In genomic region chr1:64956479-64956961, GRCm38 (mm10) we compare ENCODE assay signal across 8 mouse cellular contexts. TPM values are rescaled to one million over a fixed set of nuclear protein-coding genes. Genes with fewer than 3 reads are reported as not detected.
A peak's percentile ranks its signal among the peaks of the same experiment; 100 is the strongest.
DNase-seq lines count a peak whose midpoint lies in the region; ATAC-seq and TF ChIP-seq lines count a peak whose summit lies in the region.

Gene Plekhm3 (minus strand): TSS chr1:64956824.

- peak; percentile 51; the same call in 1 of the 2 replicates for TF ChIP-seq EP300 in ES-Bruce4 (IDR thresholded peaks at IDR 0.05; ENCODE audit: insufficient read depth, low read depth, low read length)

- peak; percentile 85 to 91 for DNase-seq in heart, postnatal 10 days
- peak; percentile 87 to 92 for DNase-seq in kidney, postnatal 4 days
- DNase-seq in neural tube, embryonic 11.5 days (ENCODE audit: low spot score): peak; percentile 90

- H3K27me3 ChIP-seq in ES-Bruce4 (ENCODE audit: control insufficient read depth, insufficient read depth, low read length, poor library complexity, severe bottlenecking): no peaks in the 10 kb centered on the region
- H3K27me3 ChIP-seq in forebrain, embryonic 13.5 days: no peaks in the 10 kb centered on the region
- H3K27me3 ChIP-seq in liver, embryonic 15.5 days: no peaks in the 10 kb centered on the region
- H3K27me3 ChIP-seq in neural tube, embryonic 11.5 days (ENCODE audit: control insufficient read depth, insufficient read depth, low read length): no peaks in the 10 kb centered on the region
- no peaks in the 10 kb centered on the region for H3K27me3 ChIP-seq in stomach, embryonic 16.5 days (ENCODE audit: control insufficient read depth, insufficient read depth, low read length)

- peak within 1 kb of the TSS; percentile 50 for H3K4me3 ChIP-seq in ES-Bruce4 (ENCODE audit: low read depth, low read length)
- peak within 1 kb of the TSS; percentile 83 for H3K4me3 ChIP-seq in forebrain, embryonic 13.5 days
- H3K4me3 ChIP-seq in liver, embryonic 15.5 days (replicated peaks): peak within 1 kb of the TSS; percentile 79
- peak within 1 kb of the TSS; percentile 68 for H3K4me3 ChIP-seq in neural tube, embryonic 11.5 days (ENCODE audit: low read depth, low read length)
- H3K4me3 ChIP-seq in stomach, embryonic 16.5 days (replicated peaks; ENCODE audit: low read length): peak within 1 kb of the TSS; percentile 95

- ATAC-seq in cerebellum, adult (ENCODE audit: insufficient number of reproducible peaks, low FRiP score, low TSS enrichment): peak; percentile 97
- peak; percentile 95 for ATAC-seq in forebrain, embryonic 13.5 days
- ATAC-seq in liver, embryonic 15.5 days (ENCODE audit: insufficient read depth): peak; percentile 84
- peak; percentile 93 for ATAC-seq in neural tube, embryonic 11.5 days (ENCODE audit: insufficient read depth, low FRiP score, low TSS enrichment)
- ATAC-seq in stomach, embryonic 16.5 days (ENCODE audit: insufficient read depth, low FRiP score): peak; percentile 91

- no peak within 1 kb of the TSS for H3K27ac ChIP-seq in ES-Bruce4 (ENCODE audit: insufficient read depth, low read length)
- H3K27ac ChIP-seq in forebrain, embryonic 13.5 days: peak within 1 kb of the TSS; percentile 76
- 0 out of 2 replicates have a peak within 1 kb of the TSS, but pooled peaks have one; percentile 35 for H3K27ac ChIP-seq in liver, embryonic 15.5 days (replicated peaks)
- peak within 1 kb of the TSS; percentile 76 for H3K27ac ChIP-seq in neural tube, embryonic 11.5 days (ENCODE audit: low read depth, low read length)
- H3K27ac ChIP-seq in stomach, embryonic 16.5 days (ENCODE audit: low read length): no peak within 1 kb of the TSS; the same call in 1 of the 2 replicates

- WGBS in forebrain, embryonic 13.5 days: 1% methylated on average over 43 of the region's 43 CpGs
- 1% methylated on average over 43 of the region's 43 CpGs for WGBS in liver, embryonic 15.5 days (ENCODE audit: insufficient replicate concordance)
- WGBS in neural tube, embryonic 11.5 days: under 1% methylated on average over 40 of the region's 43 CpGs
- under 1% methylated on average over 43 of the region's 43 CpGs for WGBS in stomach, embryonic 16.5 days

- peak within 1 kb of the TSS; percentile 61 for H3K4me2 ChIP-seq in forebrain, embryonic 13.5 days
- peak within 1 kb of the TSS; percentile 76 for H3K4me2 ChIP-seq in liver, embryonic 15.5 days
- H3K4me2 ChIP-seq in neural tube, embryonic 11.5 days (ENCODE audit: low read depth): peak within 1 kb of the TSS; percentile 36
- H3K4me2 ChIP-seq in stomach, embryonic 16.5 days (ENCODE audit: low read depth, low read length): peak within 1 kb of the TSS; percentile 70

- H3K9ac ChIP-seq in ES-Bruce4 (ENCODE audit: low read depth, poor library complexity, severe bottlenecking): peak within 1 kb of the TSS; percentile 70
- H3K9ac ChIP-seq in forebrain, embryonic 13.5 days: peak within 1 kb of the TSS; percentile 91
- H3K9ac ChIP-seq in liver, embryonic 15.5 days: peak within 1 kb of the TSS; percentile 74
- peak within 1 kb of the TSS; percentile 88 for H3K9ac ChIP-seq in neural tube, embryonic 11.5 days (ENCODE audit: low read length)
- H3K9ac ChIP-seq in stomach, embryonic 16.5 days (ENCODE audit: low read length): peak within 1 kb of the TSS; percentile 80

- H3K36me3 ChIP-seq in ES-Bruce4 (ENCODE audit: control insufficient read depth, insufficient read depth, low read length, poor library complexity, severe bottlenecking): no peaks in the 10 kb centered on the region
- H3K36me3 ChIP-seq in forebrain, embryonic 13.5 days (ENCODE audit: poor library complexity, severe bottlenecking): no peaks in the 10 kb centered on the region
- H3K36me3 ChIP-seq in liver, embryonic 15.5 days (replicated peaks): no peaks in the 10 kb centered on the region
- no peaks in the 10 kb centered on the region for H3K36me3 ChIP-seq in neural tube, embryonic 11.5 days (ENCODE audit: control insufficient read depth, insufficient read depth, low read length)
- no peaks in the 10 kb centered on the region for H3K36me3 ChIP-seq in stomach, embryonic 16.5 days (ENCODE audit: control insufficient read depth, insufficient read depth, low read length)

- H3K9me3 ChIP-seq in ES-Bruce4 (replicated peaks; ENCODE audit: control insufficient read depth, insufficient read depth, low read length, poor library complexity, severe bottlenecking): peaks cover 12% of the 10 kb centered on the region
- no peaks in the 10 kb centered on the region for H3K9me3 ChIP-seq in forebrain, embryonic 13.5 days (replicated peaks)
- H3K9me3 ChIP-seq in liver, embryonic 15.5 days (replicated peaks): no peaks in the 10 kb centered on the region
- no peaks in the 10 kb centered on the region for H3K9me3 ChIP-seq in neural tube, embryonic 11.5 days (ENCODE audit: control insufficient read depth, low read length)
- no peaks in the 10 kb centered on the region for H3K9me3 ChIP-seq in stomach, embryonic 16.5 days (replicated peaks; ENCODE audit: control insufficient read depth, low read length)

- intact Hi-C loops in heart, postnatal 10 days (cut with DNase I): no loop called here

- TF ChIP-seq CTCF in ES-Bruce4 (IDR thresholded peaks at IDR 0.05; ENCODE audit: low read depth, low read length): no peak

- H3K4me1 ChIP-seq in ES-Bruce4 (ENCODE audit: control insufficient read depth, insufficient read depth, low read length): peaks cover 2% of the 10 kb centered on the region
- 0 out of 2 replicates have a peak, but pooled peaks cover 3% of the 10 kb centered on the region for H3K4me1 ChIP-seq in forebrain, embryonic 13.5 days
- peaks cover 8% of the 10 kb centered on the region for H3K4me1 ChIP-seq in liver, embryonic 15.5 days (replicated peaks)
- H3K4me1 ChIP-seq in neural tube, embryonic 11.5 days (ENCODE audit: control insufficient read depth, insufficient read depth, low read length): no peaks in the 10 kb centered on the region
- peaks cover 4% of the 10 kb centered on the region; the same call in 1 of the 2 replicates for H3K4me1 ChIP-seq in stomach, embryonic 16.5 days (ENCODE audit: control insufficient read depth, insufficient read depth, low read length)

- no peak for TF ChIP-seq POLR2A in ES-Bruce4 (IDR thresholded peaks at IDR 0.05; ENCODE audit: insufficient read depth, low read length)

RNA-seq across cellular contexts. Expression of gene Plekhm3, which starts in this region (rescaled TPM):
- 9.5 and 12.4 TPM in 2 replicates for polyA plus RNA-seq in ES-Bruce4 (2011; ENCODE audit: insufficient read depth, insufficient read length, low read depth, missing spikeins)
- 7.5 and 9.4 TPM in 2 replicates for polyA plus RNA-seq in forebrain, embryonic 13.5 days (2015; fragmentation: Nextera tagmentation; extraction: Ambion mirVana)
- 10 to 100 TPM in 1 of 2 experiments, 1 to 10 TPM in 1; 8.8 to 10.7 TPM for total RNA-seq in heart, postnatal 10 days (2021)
- 1.7 and 2.1 TPM in 2 replicates for polyA plus RNA-seq in liver, embryonic 15.5 days (2015; fragmentation: Nextera tagmentation; extraction: Ambion mirVana)
- polyA plus RNA-seq in neural tube, embryonic 11.5 days (2014; fragmentation: Nextera tagmentation; extraction: Ambion mirVana): 8.4 and 10.1 TPM in 2 replicates
- 4.9 and 5.0 TPM in 2 replicates for polyA plus RNA-seq in stomach, embryonic 16.5 days (2015; fragmentation: Nextera tagmentation; extraction: Ambion mirVana)

Comparison
In these comparisons a context has a peak if more than half of its experiments do, and no peak if none do; other contexts are left out.
1. H3K27ac ChIP-seq: peak in forebrain, embryonic 13.5 days (single experiment), liver, embryonic 15.5 days (single experiment) and neural tube, embryonic 11.5 days (single experiment); none in ES-Bruce4 (single experiment) and stomach, embryonic 16.5 days (single experiment).
2. Peak in every context shown above with its lines, with median percentiles within 50 percentile points of each other: H3K4me3 ChIP-seq, H3K9ac ChIP-seq, ATAC-seq, H3K4me2 ChIP-seq and DNase-seq.